Mouse (Mus musculus) forebrain, embryonic 16.5 days (tissue): ENCODE results near the gene Tnfsf13. TPM values are rescaled to one million over a fixed set of nuclear protein-coding genes. Genes with fewer than 3 reads are reported as not detected.
A peak's percentile ranks its signal among the peaks of the same experiment; 100 is the strongest.

Source experiments
- ATAC-seq: fragments of 200-750 bp; cut with Nextera tagmentation; 2 replicates; pipeline ENCODE4 v1.8.0; 2017; ENCODE audit warnings: mild to moderate bottlenecking, moderate library complexity
- H3K27ac ChIP-seq: fragments of 300-500 bp; sonication (generic); 2 replicates; pipeline ENCODE4 v1.5.1; 2014; ENCODE audit warnings: low read length, control low read depth
- H3K27me3 ChIP-seq: fragments of 300-500 bp; sonication (generic); replicated peaks from 2 replicates; pipeline ENCODE4 v1.6.1; 2014; ENCODE audit warnings: low read length; ENCODE audit not compliant: control insufficient read depth, insufficient read depth
- H3K36me3 ChIP-seq: fragments of 300-500 bp; sonication (generic); 2 replicates; pipeline ENCODE4 v1.6.1; 2014; ENCODE audit not compliant: control insufficient read depth, insufficient read depth
- H3K4me1 ChIP-seq: fragments of 300-500 bp; sonication (generic); replicated peaks from 2 replicates; pipeline ENCODE4 v1.6.1; 2014; ENCODE audit warnings: low read length; ENCODE audit not compliant: control insufficient read depth, insufficient read depth
- H3K4me2 ChIP-seq: fragments of 300-500 bp; sonication (generic); 2 replicates; pipeline ENCODE4 v1.6.1; 2014; ENCODE audit warnings: mild to moderate bottlenecking, low read length, control low read depth
- H3K4me3 ChIP-seq: fragments of 300-500 bp; sonication (generic); replicated peaks from 2 replicates; pipeline ENCODE4 v1.5.1; 2014; ENCODE audit warnings: mild to moderate bottlenecking, low read length, control low read depth
- H3K9ac ChIP-seq: fragments of 300-500 bp; sonication (generic); replicated peaks from 2 replicates; pipeline ENCODE4 v1.6.1; 2014; ENCODE audit warnings: low read depth, low read length, control low read depth
- H3K9me3 ChIP-seq: fragments of 300-500 bp; sonication (generic); 2 replicates; pipeline ENCODE4 v1.6.1; 2016; ENCODE audit warnings: low read length; ENCODE audit not compliant: control insufficient read depth
- WGBS: fragments of 180-500 bp; shearing (Covaris S2); extraction: QIAGEN DNeasy Blood & Tissue Kit; methylation state at CpG from one replicate; pipeline ENCODE4 v1.1.7; 2014; 5-methylcytosine and 5-hydroxymethylcytosine counted together
- polyA plus RNA-seq: library from polyadenylated mRNA; unstranded; fragments of >200 nt; fragmentation: Nextera tagmentation; extraction: Ambion mirVana; gene quantifications from 2 replicates; pipeline ENCODE4 v1.2.1, GENCODE M21; 2015

Tnfsf13 gene
- polyA plus RNA-seq, 1 experiment from 2014 or later: 0.34 TPM

DNA sequence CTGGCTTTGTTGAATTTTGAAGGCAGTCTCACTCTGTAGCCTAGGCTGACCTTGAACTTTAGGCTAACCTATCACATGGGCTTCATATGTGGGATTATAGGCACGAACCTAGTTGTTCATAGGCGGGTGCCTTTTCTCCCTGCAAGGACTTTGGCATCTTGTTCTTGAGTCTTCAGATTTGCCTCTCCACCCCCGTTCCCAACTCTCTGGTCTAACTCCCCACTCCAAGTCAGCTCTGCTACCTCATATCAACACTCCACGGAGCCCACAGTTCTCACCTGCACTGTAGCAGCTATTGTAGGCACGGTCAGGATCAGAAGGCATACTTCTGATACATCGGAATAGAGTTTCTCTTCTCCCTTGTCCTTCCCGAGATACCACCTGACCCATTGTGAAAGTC is 2.0 kb downstream of the Tnfsf13 start:
- Histone ChIP-seq H3K4me2 (peak overlapping the region; percentile 98), H3K9ac (peak overlapping the region; percentile 43; the same call in 1 of the 2 replicates), H3K4me3 (no peak overlapping the region), H3K4me1 (peaks cover 45% of the 10 kb centered on the region), H3K27me3 (no peaks in the 10 kb centered on the region), H3K27ac (peak overlapping the region; percentile 97; the same call in 1 of the 2 replicates), H3K9me3 (no peaks in the 10 kb centered on the region), H3K36me3 (peaks cover 2% of the 10 kb centered on the region; the same call in 1 of the 2 replicates)
- no peak for ATAC-seq
- 81% methylated on average over 7 of the region's 7 CpGs for WGBS

DNA sequence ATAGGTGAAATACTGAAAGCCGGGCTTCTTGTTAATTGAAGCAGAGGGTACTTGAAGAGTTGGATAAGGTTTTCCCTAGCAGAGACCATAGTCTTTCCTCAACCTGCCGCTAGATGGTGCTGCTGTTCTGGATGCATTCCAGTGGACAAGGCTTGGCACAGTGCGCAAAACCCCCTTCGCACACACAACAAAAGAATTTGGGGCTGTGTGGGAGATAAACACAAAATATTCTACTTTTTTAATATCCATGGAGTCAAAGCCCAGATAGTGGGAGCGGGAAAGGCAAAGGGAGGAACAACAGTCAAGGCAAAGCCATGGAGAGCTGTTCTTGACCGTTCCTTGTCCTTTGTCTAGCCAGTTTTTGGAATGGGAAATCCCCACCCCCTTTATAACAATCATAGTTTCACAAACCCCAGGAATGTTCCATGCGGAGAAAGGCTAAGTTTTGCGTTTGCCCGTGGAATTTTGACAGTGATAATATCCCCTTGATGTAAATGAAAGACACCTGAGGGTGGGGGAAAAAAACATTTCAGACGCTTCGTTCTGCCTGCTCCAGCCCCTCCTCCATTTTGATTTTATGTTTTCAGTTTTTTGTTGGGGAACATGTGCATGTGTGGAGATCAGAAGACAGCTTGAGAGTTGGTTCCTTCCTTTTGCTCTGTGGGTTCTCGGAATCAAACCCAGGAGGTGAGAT is 2.6 kb downstream of the Tnfsf13 start:
- H3K4me2 ChIP-seq: peak overlapping the region; percentile 98
- peak overlapping the region; percentile 97 for H3K27ac ChIP-seq
- H3K27me3 ChIP-seq: no peaks in the 10 kb centered on the region
- peaks cover 7% of the 10 kb centered on the region; the same call in 1 of the 2 replicates for H3K36me3 ChIP-seq
- 0 out of 2 replicates have a peak, but pooled peaks have one; percentile 29 for ATAC-seq
- H3K9me3 ChIP-seq: no peaks in the 10 kb centered on the region
- 12% methylated on average over 12 of the region's 12 CpGs for WGBS
- peaks cover 45% of the 10 kb centered on the region for H3K4me1 ChIP-seq
- H3K9ac ChIP-seq: peak overlapping the region; percentile 43
- peak overlapping the region; percentile 88 for H3K4me3 ChIP-seq

DNA sequence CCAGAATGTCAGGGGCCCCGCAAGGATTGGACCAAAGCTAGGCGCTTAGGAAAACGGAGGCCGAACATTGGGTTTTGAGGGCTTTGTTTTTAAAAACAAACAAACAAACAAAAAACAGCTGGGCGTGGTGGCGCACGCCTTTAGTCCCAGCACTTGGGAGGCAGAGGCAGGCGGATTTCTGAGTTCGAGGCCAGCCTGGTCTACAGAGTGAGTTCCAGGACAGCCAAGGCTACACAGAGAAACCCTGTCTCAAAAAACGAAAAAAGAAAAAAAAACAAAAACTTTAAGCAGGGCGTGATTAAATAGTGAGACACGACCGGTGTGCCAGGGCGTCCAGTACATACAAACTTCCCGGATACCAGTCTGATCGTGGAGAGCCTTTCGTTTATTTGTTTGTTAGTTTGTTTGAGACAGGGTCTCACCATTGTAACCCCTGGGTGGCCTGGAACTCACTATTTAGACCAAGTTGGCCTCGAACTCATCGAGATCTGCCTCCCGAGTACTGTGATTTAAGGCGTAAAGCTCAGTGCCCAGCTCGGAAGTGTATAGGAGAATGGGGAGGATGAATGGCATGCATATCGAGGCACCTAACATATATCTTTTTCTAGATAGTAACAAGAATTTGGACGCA is 3.3 kb downstream of the Tnfsf13 start:
- peak; percentile 8; the same call in 1 of the 2 replicates for ATAC-seq
- Histone ChIP-seq H3K36me3 (peaks cover 7% of the 10 kb centered on the region; the same call in 1 of the 2 replicates), H3K9ac (peak overlapping the region; percentile 88), H3K27ac (peak overlapping the region; percentile 97), H3K4me1 (peaks cover 45% of the 10 kb centered on the region), H3K4me2 (peak overlapping the region; percentile 98), H3K4me3 (peak overlapping the region; percentile 88), H3K27me3 (no peaks in the 10 kb centered on the region), H3K9me3 (no peaks in the 10 kb centered on the region)
- 21% methylated on average over 24 of the region's 24 CpGs for WGBS

DNA sequence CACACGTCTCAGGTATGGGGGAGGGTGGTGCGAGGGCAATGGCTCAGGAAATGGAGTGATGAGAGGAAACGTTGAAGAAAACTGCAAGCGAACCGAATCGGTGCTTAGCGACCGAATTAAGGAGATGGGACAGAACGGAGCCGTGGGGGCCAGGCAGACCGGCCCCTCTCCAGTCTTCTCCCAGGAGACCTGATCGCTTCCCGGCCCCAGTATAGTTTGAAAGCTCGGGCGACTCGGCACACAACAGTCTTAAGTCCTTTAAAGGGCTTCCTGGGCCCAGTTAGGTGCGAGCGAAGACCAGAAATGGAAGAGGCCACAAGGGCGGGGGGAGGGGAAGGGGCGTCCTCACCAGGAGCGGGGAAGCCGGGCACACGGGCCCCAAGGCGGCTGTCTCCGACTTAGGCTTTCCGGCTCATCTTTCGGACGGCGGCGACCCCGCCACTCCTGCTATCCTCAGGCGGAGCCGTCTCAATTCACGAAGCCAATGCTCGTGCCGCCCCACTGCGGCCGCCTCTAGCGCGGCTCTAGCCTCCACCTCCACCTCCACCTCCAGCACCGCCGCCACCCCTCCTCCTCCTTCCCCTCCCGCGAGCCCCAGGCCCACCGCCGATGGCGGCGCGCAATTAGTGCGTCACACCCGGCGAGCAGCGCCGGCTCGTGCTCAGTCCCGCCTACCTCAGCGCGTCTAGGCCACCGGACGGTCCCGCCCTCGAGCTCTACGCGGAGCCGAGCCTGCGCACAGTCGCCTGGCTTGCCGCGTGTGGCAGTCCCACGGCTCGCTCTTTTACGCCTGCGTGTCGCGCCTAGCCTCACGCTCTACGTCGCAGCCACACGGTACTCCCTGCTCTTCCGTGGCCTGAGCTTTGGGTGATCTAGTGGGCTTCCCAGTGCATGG is 4.0 kb downstream of the Tnfsf13 start, which contains the start of gene Senp3:
Gene Senp3 (minus strand): TSS at position 771 of the 895 bp plus-strand sequence.
- WGBS: under 1% methylated on average over 75 of the region's 80 CpGs
- H3K36me3 ChIP-seq: peaks cover 9% of the 10 kb centered on the region; the same call in 1 of the 2 replicates
- H3K9me3 ChIP-seq: no peaks in the 10 kb centered on the region
- H3K27me3 ChIP-seq: no peaks in the 10 kb centered on the region
- ATAC-seq: peak; percentile 98
- H3K4me2 ChIP-seq: peak within 1 kb of the TSS; percentile 98
- peak within 1 kb of the TSS; percentile 97 for H3K27ac ChIP-seq
- H3K4me1 ChIP-seq: peaks cover 45% of the 10 kb centered on the region
- H3K4me3 ChIP-seq: peak within 1 kb of the TSS; percentile 88
- peak within 1 kb of the TSS; percentile 88 for H3K9ac ChIP-seq

DNA sequence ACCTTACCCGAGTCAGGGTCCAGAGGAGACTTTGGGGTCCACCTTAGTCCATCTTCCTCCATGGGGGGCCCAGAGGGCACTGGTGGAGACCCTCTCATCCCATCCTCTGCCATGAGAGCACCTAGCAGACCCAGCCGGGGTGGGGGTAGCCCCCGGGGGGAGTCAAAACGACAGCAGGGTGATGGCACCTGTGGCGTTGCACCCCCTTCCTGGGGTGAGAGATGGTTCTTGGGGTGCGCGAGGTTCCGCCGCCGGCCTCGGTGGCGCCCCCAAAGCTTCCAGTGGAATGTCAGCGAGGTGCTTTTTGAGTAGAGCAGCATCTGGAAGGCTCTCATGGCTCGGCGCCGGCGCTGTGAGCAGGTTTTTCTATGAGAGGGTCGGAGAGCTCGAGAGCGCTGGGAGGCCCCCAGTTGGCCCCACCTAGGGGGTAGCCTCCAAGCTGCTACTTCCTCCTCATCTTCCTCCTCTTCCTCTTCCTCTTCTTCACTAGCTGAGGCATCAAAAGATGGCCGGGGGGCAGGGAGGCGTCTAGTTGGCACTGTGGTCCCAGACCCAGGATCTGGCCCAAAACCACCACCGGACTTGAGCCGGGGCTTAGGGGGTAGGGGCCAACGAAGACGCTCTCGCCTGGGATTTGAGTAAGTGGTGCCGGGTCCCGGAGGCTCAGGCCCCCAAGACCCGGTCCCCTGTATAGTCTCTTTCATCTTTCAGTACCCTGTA is 5.3 kb downstream of the Tnfsf13 start:
- peaks cover 34% of the 10 kb centered on the region for H3K4me1 ChIP-seq
- no peak overlapping the region; the same call in 1 of the 2 replicates for H3K27ac ChIP-seq
- H3K4me3 ChIP-seq: peak overlapping the region; percentile 88
- ATAC-seq: no peak
- 93% methylated on average over 30 of the region's 30 CpGs for WGBS
- peak overlapping the region; percentile 98 for H3K4me2 ChIP-seq
- H3K27me3 ChIP-seq: no peaks in the 10 kb centered on the region
- no peak overlapping the region for H3K9ac ChIP-seq
- H3K36me3 ChIP-seq: peaks cover 16% of the 10 kb centered on the region; the same call in 1 of the 2 replicates
- no peaks in the 10 kb centered on the region for H3K9me3 ChIP-seq

DNA sequence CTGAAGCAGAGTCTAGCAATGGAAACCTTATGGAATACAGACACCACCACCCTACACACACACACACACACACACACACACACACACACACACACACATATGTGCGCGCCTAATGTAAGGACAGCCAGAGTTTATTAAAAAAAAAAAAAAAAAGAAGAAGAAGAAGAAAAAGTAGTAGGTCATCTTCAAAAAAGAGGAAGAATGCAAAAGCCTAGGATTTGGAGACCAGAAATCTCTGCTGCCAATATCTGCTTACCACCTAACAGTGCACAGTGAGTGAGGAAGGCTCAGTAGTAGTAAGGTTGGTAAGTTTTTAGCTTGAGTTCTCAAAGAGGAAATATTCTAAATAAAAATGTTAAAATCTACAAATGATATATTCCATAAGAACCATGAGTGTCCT is 6.4 kb downstream of the Tnfsf13 start:
- Histone ChIP-seq H3K27ac (no peak overlapping the region), H3K27me3 (no peaks in the 10 kb centered on the region), H3K36me3 (peaks cover 18% of the 10 kb centered on the region), H3K4me1 (peaks cover 34% of the 10 kb centered on the region), H3K9ac (no peak overlapping the region), H3K4me3 (no peak overlapping the region), H3K9me3 (no peaks in the 10 kb centered on the region), H3K4me2 (no peak overlapping the region)
- ATAC-seq: no peak
- WGBS: 100% methylated on average over 1 of the region's 2 CpGs

DNA sequence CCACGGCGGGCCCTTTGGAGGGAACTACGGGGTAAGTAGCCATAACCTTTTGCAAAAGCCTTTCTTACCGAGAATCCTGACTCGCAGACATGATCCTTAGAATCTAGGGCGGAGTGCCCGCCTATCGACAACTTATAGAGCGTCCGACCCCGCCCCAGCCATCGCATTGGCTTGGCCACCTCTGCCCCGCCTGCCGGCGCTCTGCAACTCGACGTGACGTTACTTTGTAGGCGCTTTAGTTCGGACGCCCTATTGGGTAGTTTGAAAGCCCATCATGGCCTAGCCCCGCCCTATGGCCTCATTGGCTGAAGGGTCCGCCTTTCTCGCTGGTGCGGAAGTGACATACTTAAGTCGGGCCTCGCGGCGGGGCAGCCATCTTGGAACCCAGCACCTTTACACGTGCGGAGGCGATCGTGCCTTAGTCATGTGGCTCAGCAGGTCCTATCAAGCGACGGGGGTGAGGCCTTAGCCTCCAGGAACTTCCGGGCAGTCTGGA is 13.3 kb downstream of the Tnfsf13 start, which contains the start of gene Eif4a1:
Gene Eif4a1 (minus strand): TSS at position 213 of the 496 bp plus-strand sequence.
- Histone ChIP-seq H3K9me3 (no peaks in the 10 kb centered on the region), H3K27me3 (no peaks in the 10 kb centered on the region), H3K4me1 (peaks cover 26% of the 10 kb centered on the region), H3K4me2 (peak within 1 kb of the TSS; percentile 96), H3K27ac (peak within 1 kb of the TSS; percentile 98), H3K9ac (peak within 1 kb of the TSS; percentile 99), H3K4me3 (peak within 1 kb of the TSS; percentile 100), H3K36me3 (peaks cover 31% of the 10 kb centered on the region)
- WGBS: under 1% methylated on average over 36 of the region's 36 CpGs
- ATAC-seq: peak; percentile 96

DNA sequence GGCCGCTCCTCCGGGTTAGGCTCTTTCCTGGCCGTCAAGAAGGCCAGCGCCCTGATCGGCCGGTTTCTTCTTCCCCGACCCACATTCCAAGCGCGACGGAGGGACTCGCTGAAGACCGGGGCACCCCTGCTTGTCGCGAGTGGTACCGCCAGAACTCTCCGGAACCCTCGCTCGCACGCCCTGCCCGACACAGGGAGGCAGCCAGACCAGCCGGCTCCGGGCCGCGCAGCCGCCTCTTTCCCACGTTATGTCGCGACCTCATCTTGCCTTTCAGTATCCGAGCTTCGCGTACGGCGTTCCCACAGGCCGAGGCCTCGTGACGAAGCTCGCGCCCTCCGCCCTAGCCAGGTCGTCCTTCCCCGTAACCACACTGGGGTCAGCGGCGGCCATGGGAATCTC is 13.9 kb downstream of the Tnfsf13 start:
- WGBS: under 1% methylated on average over 43 of the region's 43 CpGs
- H3K36me3 ChIP-seq: peaks cover 29% of the 10 kb centered on the region
- peaks cover 26% of the 10 kb centered on the region for H3K4me1 ChIP-seq
- peak overlapping the region; percentile 99 for H3K9ac ChIP-seq
- peak overlapping the region; percentile 100 for H3K4me3 ChIP-seq
- peak overlapping the region; percentile 98 for H3K27ac ChIP-seq
- H3K9me3 ChIP-seq: no peaks in the 10 kb centered on the region
- peak overlapping the region; percentile 96 for H3K4me2 ChIP-seq
- H3K27me3 ChIP-seq: no peaks in the 10 kb centered on the region
- ATAC-seq: peak; percentile 2; the same call in 1 of the 2 replicates
